Mouse (Mus musculus) thymus, postnatal 0 days (tissue): ENCODE results near the gene Arhgap21. TPM values are rescaled to one million over a fixed set of nuclear protein-coding genes. Genes with fewer than 3 reads are reported as not detected.

Source experiments
- polyA plus RNA-seq: library from polyadenylated mRNA; unstranded; fragments of >200 nt; fragmentation: Nextera tagmentation; extraction: Ambion mirVana; gene quantifications from 2 replicates; pipeline ENCODE4 v1.2.1, GENCODE M21; 2015

Arhgap21 gene
- polyA plus RNA-seq, 1 experiment from 2014 or later: 2.4 TPM

Other genes starting within 250 kb of the Arhgap21 start
- gene Enkur, start 236.5 kb upstream of the Arhgap21 start, polyA plus RNA-seq: 1.2 and 1.6 TPM in 2 replicates
- 5.0 and 6.2 TPM in 2 replicates for gene Thnsl1, start 236.8 kb upstream of the Arhgap21 start, polyA plus RNA-seq